Mouse (Mus musculus) lung, embryonic 14.5 days (tissue): ENCODE measurements around the gene Serf2. TPM values are rescaled to one million over a fixed set of nuclear protein-coding genes. Genes with fewer than 3 reads are reported as not detected.

Experiments
- ATAC-seq: fragments of 200-750 bp; cut with Nextera tagmentation; 2 replicates; pipeline ENCODE4 v1.8.0; 2017; ENCODE audit warnings: mild to moderate bottlenecking, moderate TSS enrichment, moderate library complexity; ENCODE audit not compliant: insufficient read depth
- DNase-seq: peaks from one replicate; pipeline ENCODE4 v3.0.0-alpha.2; 2015
- H3K27ac ChIP-seq: fragments of 300-500 bp; sonication (generic); 2 replicates; pipeline ENCODE4 v1.5.1; 2014; ENCODE audit warnings: low read depth, mild to moderate bottlenecking, moderate library complexity
- H3K27me3 ChIP-seq: fragments of 300-500 bp; sonication (generic); 2 replicates; pipeline ENCODE4 v1.6.1; 2014; ENCODE audit warnings: low read length, control low read depth; ENCODE audit not compliant: insufficient read depth
- H3K36me3 ChIP-seq: fragments of 300-500 bp; sonication (generic); 2 replicates; pipeline ENCODE4 v1.6.1; 2014; ENCODE audit warnings: control low read depth; ENCODE audit not compliant: insufficient read depth
- H3K4me1 ChIP-seq: fragments of 300-500 bp; sonication (generic); 2 replicates; pipeline ENCODE4 v1.6.1; 2014; ENCODE audit warnings: antibody characterized with exemption, control low read depth; ENCODE audit not compliant: insufficient read depth
- H3K4me2 ChIP-seq: fragments of 300-500 bp; sonication (generic); 2 replicates; pipeline ENCODE4 v1.6.1; 2014; ENCODE audit warnings: mild to moderate bottlenecking
- H3K4me3 ChIP-seq: fragments of 300-500 bp; sonication (generic); 2 replicates; pipeline ENCODE4 v1.5.1; 2014; ENCODE audit warnings: low read depth, low read length
- H3K9ac ChIP-seq: fragments of 300-500 bp; sonication (generic); 2 replicates; pipeline ENCODE4 v1.6.1; 2014
- H3K9me3 ChIP-seq: fragments of 300-500 bp; sonication (generic); 2 replicates; pipeline ENCODE4 v1.6.1; 2016; ENCODE audit warnings: low read depth, low read length, control low read depth
- CTCF ChIP-seq: IDR thresholded peaks from 2 replicates; pipeline ENCODE4 v1.5.1; 2016; ENCODE audit warnings: antibody characterized with exemption, low read depth
- WGBS: fragments of 180-500 bp; shearing (Covaris S2); extraction: QIAGEN DNeasy Blood & Tissue Kit; methylation state at CpG from one replicate; pipeline ENCODE4 v1.1.7; 2014; 5-methylcytosine and 5-hydroxymethylcytosine counted together
- polyA plus RNA-seq: library from polyadenylated mRNA; unstranded; fragments of >200 nt; fragmentation: Nextera tagmentation; extraction: Ambion mirVana; gene quantifications from 2 replicates; pipeline ENCODE4 v1.2.1, GENCODE M21; 2014

The Serf2 gene
- polyA plus RNA-seq, 1 experiment from 2014 or later: 488 TPM

- Histone ChIP-seq H3K9ac (peak overlapping the region; percentile 100), H3K27ac (no peak overlapping the region), H3K4me2 (peak overlapping the region; percentile 78), H3K9me3 (no peaks in the 10 kb centered on the region), H3K36me3 (peaks cover 38% of the 10 kb centered on the region), H3K27me3 (no peaks in the 10 kb centered on the region), H3K4me3 (peak overlapping the region; percentile 99), H3K4me1 (peaks cover 4% of the 10 kb centered on the region; the same call in 1 of the 2 replicates)
- no peak for ATAC-seq
- TF ChIP-seq CTCF: no peak
- 44% methylated on average over 3 of the region's 3 CpGs for WGBS
- DNase-seq: no peak
Observed at GRCm38 (mm10) chr2:121415103-121415502, 33.9 kb upstream of the Serf2 start.

GRCm38 (mm10) chr2:121415591-121415990, 33.4 kb upstream of the Serf2 start:
- Histone ChIP-seq H3K4me3 (peak overlapping the region; percentile 99), H3K36me3 (peaks cover 40% of the 10 kb centered on the region), H3K9ac (peak overlapping the region; percentile 100), H3K27me3 (no peaks in the 10 kb centered on the region), H3K27ac (no peak overlapping the region), H3K4me1 (peaks cover 4% of the 10 kb centered on the region; the same call in 1 of the 2 replicates), H3K9me3 (no peaks in the 10 kb centered on the region), H3K4me2 (peak overlapping the region; percentile 78)
- WGBS: 70% methylated on average over 3 of the region's 3 CpGs
- ATAC-seq (no peak), DNase-seq (no peak)
- no peak for TF ChIP-seq CTCF

GRCm38 (mm10) chr2:121416356-121416755, 32.6 kb upstream of the Serf2 start:
- no peak for TF ChIP-seq CTCF
- peaks cover 47% of the 10 kb centered on the region for H3K36me3 ChIP-seq
- no peak for DNase-seq

GRCm38 (mm10) chr2:121418476-121418875, 30.5 kb upstream of the Serf2 start:
- Histone ChIP-seq H3K4me3 (no peak overlapping the region), H3K27me3 (no peaks in the 10 kb centered on the region), H3K9me3 (no peaks in the 10 kb centered on the region), H3K27ac (no peak overlapping the region), H3K4me2 (no peak overlapping the region), H3K9ac (no peak overlapping the region), H3K4me1 (peaks cover 4% of the 10 kb centered on the region; the same call in 1 of the 2 replicates), H3K36me3 (peaks cover 67% of the 10 kb centered on the region)
- no peak for DNase-seq
- TF ChIP-seq CTCF: no peak
- ATAC-seq: no peak
- WGBS: 80% methylated on average over 3 of the region's 3 CpGs

More at GRCm38 (mm10) chr2:121416356-121416755, 32.6 kb upstream of the Serf2 start:
- peaks cover 4% of the 10 kb centered on the region; the same call in 1 of the 2 replicates for H3K4me1 ChIP-seq
- no peak overlapping the region for H3K27ac ChIP-seq
- no peaks in the 10 kb centered on the region for H3K27me3 ChIP-seq
- peak overlapping the region; percentile 78 for H3K4me2 ChIP-seq
- no peaks in the 10 kb centered on the region for H3K9me3 ChIP-seq
- WGBS: 90% methylated on average over 6 of the region's 6 CpGs
- peak overlapping the region; percentile 10; the same call in 1 of the 2 replicates for H3K9ac ChIP-seq
- no peak overlapping the region for H3K4me3 ChIP-seq
- no peak for ATAC-seq

- 90% methylated on average over 2 of the region's 2 CpGs for WGBS
- Histone ChIP-seq H3K36me3 (peaks cover 91% of the 10 kb centered on the region), H3K9me3 (no peaks in the 10 kb centered on the region)
Observed at GRCm38 (mm10) chr2:121423166-121423565, 25.8 kb upstream of the Serf2 start.

GRCm38 (mm10) chr2:121425890-121426289, 23.1 kb upstream of the Serf2 start:
- no peak for DNase-seq
- Histone ChIP-seq H3K27ac (no peak overlapping the region), H3K4me3 (no peak overlapping the region), H3K9ac (no peak overlapping the region), H3K9me3 (no peaks in the 10 kb centered on the region), H3K4me1 (no peaks in the 10 kb centered on the region), H3K27me3 (no peaks in the 10 kb centered on the region), H3K36me3 (peaks cover 98% of the 10 kb centered on the region), H3K4me2 (no peak overlapping the region)
- WGBS: 86% methylated on average over 2 of the region's 2 CpGs
- no peak for TF ChIP-seq CTCF
- no peak for ATAC-seq

More at GRCm38 (mm10) chr2:121423166-121423565, 25.8 kb upstream of the Serf2 start:
- Histone ChIP-seq H3K27ac (no peak overlapping the region), H3K9ac (no peak overlapping the region), H3K4me1 (no peaks in the 10 kb centered on the region), H3K4me3 (no peak overlapping the region), H3K27me3 (no peaks in the 10 kb centered on the region), H3K4me2 (no peak overlapping the region)
- no peak for TF ChIP-seq CTCF
- no peak for DNase-seq
- no peak for ATAC-seq

GRCm38 (mm10) chr2:121434854-121435253, 14.1 kb upstream of the Serf2 start:
- Histone ChIP-seq H3K9ac (no peak overlapping the region), H3K27me3 (no peaks in the 10 kb centered on the region), H3K27ac (no peak overlapping the region), H3K36me3 (peaks cover 96% of the 10 kb centered on the region), H3K4me1 (no peaks in the 10 kb centered on the region), H3K4me2 (no peak overlapping the region), H3K4me3 (no peak overlapping the region), H3K9me3 (no peaks in the 10 kb centered on the region)
- WGBS: 94% methylated on average over 1 of the region's 1 CpGs
- DNase-seq (peak; percentile 68), ATAC-seq (no peak)
- TF ChIP-seq CTCF: peak; percentile 44

GRCm38 (mm10) chr2:121439746-121440145, 9.2 kb upstream of the Serf2 start:
- Histone ChIP-seq H3K4me2 (no peak overlapping the region), H3K4me3 (no peak overlapping the region), H3K36me3 (peaks cover 49% of the 10 kb centered on the region), H3K27ac (no peak overlapping the region), H3K9ac (no peak overlapping the region), H3K9me3 (no peaks in the 10 kb centered on the region), H3K27me3 (no peaks in the 10 kb centered on the region; the same call in 1 of the 2 replicates), H3K4me1 (peaks cover 4% of the 10 kb centered on the region)
- 65% methylated on average over 4 of the region's 4 CpGs for WGBS
- ATAC-seq (no peak), DNase-seq (no peak)
- no peak for TF ChIP-seq CTCF
